Mouse (Mus musculus): Measurements from ENCODE around the gene Upp2. TPM values are rescaled to one million over a fixed set of nuclear protein-coding genes. Genes with fewer than 3 reads are reported as not detected.

Upp2 gene
- polyA plus RNA-seq (2012; ENCODE audit: insufficient read depth, insufficient read length, missing spikeins): 3.5 and 6.7 TPM in 2 replicates

DNA sequence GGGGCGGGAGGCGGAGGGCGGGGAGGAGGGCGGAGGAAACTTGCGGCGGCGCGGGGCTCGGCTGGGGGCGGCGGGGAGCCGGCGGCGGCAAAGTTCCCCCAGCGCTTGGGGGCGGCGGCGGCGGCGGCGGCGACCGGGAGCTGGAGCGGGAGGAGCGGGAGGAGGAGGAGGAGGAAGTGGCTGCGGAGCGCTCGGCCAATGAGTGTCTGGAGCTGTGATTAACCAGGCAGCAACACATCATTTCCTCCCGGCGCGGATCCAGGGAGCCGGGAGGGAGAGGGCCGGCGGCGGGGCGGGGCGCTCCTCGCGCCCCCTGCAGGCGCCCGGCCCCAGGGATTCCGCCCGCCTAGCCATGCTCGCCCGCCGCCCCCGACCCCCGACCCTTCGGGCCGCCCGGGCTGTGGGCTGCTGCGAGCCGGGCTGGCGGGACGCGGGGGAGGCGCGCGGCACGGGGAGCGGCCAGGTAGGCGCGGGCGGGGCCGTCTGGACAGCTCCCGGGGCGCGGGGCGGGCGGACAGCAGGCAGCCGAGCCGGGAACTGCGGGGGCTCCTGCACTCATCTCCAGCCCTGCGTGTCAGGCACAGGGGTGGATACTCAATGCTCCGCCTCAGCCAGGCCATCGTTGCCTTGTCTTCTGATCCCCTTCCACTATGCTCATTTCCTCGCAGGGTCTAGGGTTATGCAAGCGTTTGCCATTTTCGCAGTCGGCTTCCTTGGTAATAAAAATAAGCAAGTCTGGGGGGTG, at the start of gene Upp2, which contains the start of gene Acvr1:
Upp2 (plus strand) TSS at position 233 of the 745 bp plus-strand sequence.
Acvr1 (minus strand) TSS at position 92 of the 745 bp plus-strand sequence.
- H3K4me3 ChIP-seq (ENCODE audit: insufficient read depth, low read length): peak within 1 kb of the TSS; percentile 96
- TF ChIP-seq CTCF (IDR thresholded peaks at IDR 0.05; ENCODE audit: low read depth, low read length): no peak

DNA sequence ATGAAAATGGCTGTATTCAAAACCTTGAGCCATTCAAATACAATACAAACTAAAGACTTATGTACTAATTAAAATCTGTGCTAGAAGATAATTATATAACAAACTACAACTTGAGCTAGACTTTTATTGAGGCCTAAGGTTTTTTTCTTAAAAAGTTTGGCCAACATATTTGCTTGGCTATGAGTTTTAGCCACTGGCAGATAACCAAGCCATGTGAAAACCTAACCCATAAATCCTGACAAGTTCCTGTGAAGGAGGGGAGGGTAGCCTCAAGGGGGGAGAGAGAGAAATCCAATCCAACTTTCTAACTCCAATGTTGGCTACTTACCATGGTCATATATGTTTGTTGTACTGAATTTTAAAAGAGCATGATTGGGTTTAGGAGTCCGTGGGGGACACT, 48.6 kb upstream of the Upp2 start:
- H3K4me3 ChIP-seq (ENCODE audit: insufficient read depth, low read length): no peak overlapping the region
- TF ChIP-seq CTCF (IDR thresholded peaks at IDR 0.05; ENCODE audit: low read depth, low read length): no peak
- H3K4me1 ChIP-seq (ENCODE audit: control insufficient read depth, insufficient read depth, low read length): no peaks in the 10 kb centered on the region
- H3K27ac ChIP-seq (ENCODE audit: insufficient read depth, low read depth, low read length): no peak overlapping the region

More for the DNA sequence above, at the start of gene Upp2, which contains the start of gene Acvr1:
- Histone ChIP-seq H3K4me1 (ENCODE audit: control insufficient read depth, insufficient read depth, low read length) (peaks cover 24% of the 10 kb centered on the region), H3K27ac (ENCODE audit: insufficient read depth, low read depth, low read length) (peak within 1 kb of the TSS; percentile 62)

DNA sequence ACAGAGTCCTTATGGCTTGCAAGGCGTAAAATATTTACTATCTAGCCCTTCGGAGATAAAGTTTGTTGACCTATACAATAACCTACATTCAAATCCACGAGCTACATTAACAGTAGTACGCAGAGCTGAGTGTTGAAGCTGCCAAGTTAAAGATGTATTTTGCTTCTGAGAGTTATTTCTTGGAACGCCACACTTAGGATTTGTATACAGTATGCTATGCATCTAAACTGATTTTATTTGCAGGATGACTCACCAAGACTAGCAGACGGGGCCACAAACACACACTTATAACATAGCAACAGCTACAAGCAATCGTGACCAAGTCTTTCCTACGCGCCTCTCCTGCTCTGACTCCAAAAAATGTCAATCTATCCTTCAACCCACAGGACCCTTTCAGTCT, 46.4 kb upstream of the Upp2 start:
- Histone ChIP-seq H3K27ac (ENCODE audit: insufficient read depth, low read depth, low read length) (no peak overlapping the region), H3K4me1 (ENCODE audit: control insufficient read depth, insufficient read depth, low read length) (no peaks in the 10 kb centered on the region), H3K4me3 (ENCODE audit: insufficient read depth, low read length) (no peak overlapping the region)
- TF ChIP-seq POLR2A (IDR thresholded peaks at IDR 0.05; ENCODE audit: borderline replicate concordance, low read depth, low read length): no peak
- TF ChIP-seq CTCF (IDR thresholded peaks at IDR 0.05; ENCODE audit: low read depth, low read length): no peak

GRCm38 (mm10) chr2:58521621-58522020, 45.5 kb upstream of the Upp2 start:
- TF ChIP-seq CTCF (IDR thresholded peaks at IDR 0.05; ENCODE audit: low read depth, low read length) (no peak), POLR2A (IDR thresholded peaks at IDR 0.05; ENCODE audit: borderline replicate concordance, low read depth, low read length) (no peak)
- Histone ChIP-seq H3K27ac (ENCODE audit: insufficient read depth, low read depth, low read length) (no peak overlapping the region), H3K4me1 (ENCODE audit: control insufficient read depth, insufficient read depth, low read length) (no peaks in the 10 kb centered on the region)

DNA sequence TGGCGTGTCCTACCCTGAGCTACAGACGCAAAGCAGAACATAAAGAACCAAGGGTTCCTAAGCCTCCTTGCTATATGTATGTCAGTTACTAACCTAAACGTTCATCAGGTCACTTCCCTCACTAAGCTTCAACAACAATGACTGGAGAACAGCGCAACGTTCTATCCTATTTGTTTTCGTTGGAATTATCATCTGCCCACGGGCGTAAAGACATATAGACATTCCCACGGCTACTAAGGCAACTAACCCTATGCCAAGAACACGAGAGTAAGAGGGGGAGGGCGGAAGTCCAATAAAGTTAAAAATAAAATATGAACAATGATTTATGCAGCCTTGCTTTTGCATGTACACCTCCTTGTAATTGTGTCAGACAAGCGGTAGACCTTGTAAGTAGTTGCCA, 44.0 kb upstream of the Upp2 start:
- Histone ChIP-seq H3K27ac (ENCODE audit: insufficient read depth, low read depth, low read length) (no peak overlapping the region), H3K4me3 (ENCODE audit: insufficient read depth, low read length) (no peak overlapping the region), H3K4me1 (ENCODE audit: control insufficient read depth, insufficient read depth, low read length) (no peaks in the 10 kb centered on the region)
- TF ChIP-seq CTCF (IDR thresholded peaks at IDR 0.05; ENCODE audit: low read depth, low read length) (no peak), POLR2A (IDR thresholded peaks at IDR 0.05; ENCODE audit: borderline replicate concordance, low read depth, low read length) (no peak)

More at GRCm38 (mm10) chr2:58521621-58522020, 45.5 kb upstream of the Upp2 start:
- H3K4me3 ChIP-seq (ENCODE audit: insufficient read depth, low read length): no peak overlapping the region

DNA sequence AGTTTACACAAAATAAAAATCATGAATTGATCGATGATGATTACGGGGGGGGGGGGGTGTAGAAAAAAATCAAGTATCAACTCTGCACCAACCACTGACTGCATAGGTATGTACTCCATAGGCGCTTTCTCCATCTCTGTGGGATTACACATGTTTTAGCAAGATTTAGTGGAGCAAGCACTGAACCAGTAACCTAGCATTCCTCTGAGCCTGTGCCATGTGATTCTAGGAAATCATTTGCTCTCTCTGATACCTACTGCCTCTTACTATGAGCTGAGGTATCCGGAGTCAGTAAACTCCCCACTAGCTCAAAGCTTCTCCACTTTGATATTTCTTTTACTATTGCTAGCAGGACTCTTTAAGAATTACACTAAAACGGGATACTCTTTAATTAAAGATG, 43.2 kb upstream of the Upp2 start:
- no peaks in the 10 kb centered on the region for H3K4me1 ChIP-seq (ENCODE audit: control insufficient read depth, insufficient read depth, low read length)
- no peak overlapping the region for H3K4me3 ChIP-seq (ENCODE audit: insufficient read depth, low read length)
- no peak overlapping the region for H3K27ac ChIP-seq (ENCODE audit: insufficient read depth, low read depth, low read length)
- TF ChIP-seq CTCF (IDR thresholded peaks at IDR 0.05; ENCODE audit: low read depth, low read length): no peak
- no peak for TF ChIP-seq POLR2A (IDR thresholded peaks at IDR 0.05; ENCODE audit: borderline replicate concordance, low read depth, low read length)

DNA sequence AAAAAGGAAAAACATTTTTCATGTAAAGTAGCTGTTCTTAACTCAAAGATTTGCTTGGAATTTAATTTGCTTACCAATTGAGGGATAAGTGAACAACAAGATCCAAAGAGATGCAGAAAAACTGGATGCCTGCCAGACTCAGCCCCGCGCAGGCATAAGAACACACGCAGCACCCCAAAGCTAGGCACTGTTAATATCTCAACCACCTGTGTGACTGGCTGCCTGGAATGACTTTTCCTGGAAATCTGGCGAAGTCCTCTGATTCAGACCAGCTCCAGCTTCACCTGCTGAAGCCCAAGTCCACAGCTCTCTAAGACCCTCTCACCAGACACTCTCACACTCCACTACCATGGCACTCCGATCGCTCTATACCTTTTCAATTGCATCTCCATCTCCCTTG, 42.7 kb upstream of the Upp2 start:
- H3K4me1 ChIP-seq (ENCODE audit: control insufficient read depth, insufficient read depth, low read length): peaks cover 2% of the 10 kb centered on the region; the same call in 1 of the 2 replicates
- H3K27ac ChIP-seq (ENCODE audit: insufficient read depth, low read depth, low read length): no peak overlapping the region

GRCm38 (mm10) chr2:58527786-58528185, 39.3 kb upstream of the Upp2 start:
- Histone ChIP-seq H3K27ac (ENCODE audit: insufficient read depth, low read depth, low read length) (no peak overlapping the region), H3K4me3 (ENCODE audit: insufficient read depth, low read length) (no peak overlapping the region), H3K4me1 (ENCODE audit: control insufficient read depth, insufficient read depth, low read length) (peaks cover 14% of the 10 kb centered on the region)
- TF ChIP-seq POLR2A (IDR thresholded peaks at IDR 0.05; ENCODE audit: borderline replicate concordance, low read depth, low read length) (no peak), CTCF (IDR thresholded peaks at IDR 0.05; ENCODE audit: low read depth, low read length) (no peak)

More for the DNA sequence above, 42.7 kb upstream of the Upp2 start:
- TF ChIP-seq CTCF (IDR thresholded peaks at IDR 0.05; ENCODE audit: low read depth, low read length) (no peak), POLR2A (IDR thresholded peaks at IDR 0.05; ENCODE audit: borderline replicate concordance, low read depth, low read length) (no peak)
- no peak overlapping the region for H3K4me3 ChIP-seq (ENCODE audit: insufficient read depth, low read length)

DNA sequence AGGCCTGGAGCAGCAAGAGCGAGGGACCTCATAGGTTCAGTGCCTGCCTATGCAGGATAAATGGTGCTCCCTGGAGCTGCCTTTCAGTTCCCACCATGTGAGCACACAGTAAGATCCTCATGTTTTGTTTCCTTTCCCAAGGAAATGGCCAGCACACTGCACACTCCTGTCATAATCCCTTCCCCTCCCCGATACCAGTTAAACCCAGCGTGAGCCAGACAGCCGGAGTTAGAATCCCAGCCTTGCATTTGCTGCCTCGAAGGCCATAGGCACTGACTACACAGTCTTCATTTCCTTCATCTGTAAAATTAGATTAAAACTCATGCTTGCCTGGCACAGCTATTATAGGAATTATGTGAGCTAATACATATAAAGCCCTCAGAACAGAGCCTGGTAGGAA, 37.7 kb upstream of the Upp2 start:
- H3K4me3 ChIP-seq (ENCODE audit: insufficient read depth, low read length): no peak overlapping the region
- no peak overlapping the region for H3K27ac ChIP-seq (ENCODE audit: insufficient read depth, low read depth, low read length)
- TF ChIP-seq POLR2A (IDR thresholded peaks at IDR 0.05; ENCODE audit: borderline replicate concordance, low read depth, low read length): no peak
- no peak for TF ChIP-seq CTCF (IDR thresholded peaks at IDR 0.05; ENCODE audit: low read depth, low read length)
- H3K4me1 ChIP-seq (ENCODE audit: control insufficient read depth, insufficient read depth, low read length): peaks cover 24% of the 10 kb centered on the region

GRCm38 (mm10) chr2:58529860-58530440, 37.1 kb upstream of the Upp2 start:
- TF ChIP-seq CTCF (IDR thresholded peaks at IDR 0.05; ENCODE audit: low read depth, low read length) (no peak), POLR2A (IDR thresholded peaks at IDR 0.05; ENCODE audit: borderline replicate concordance, low read depth, low read length) (no peak)
- no peak overlapping the region for H3K27ac ChIP-seq (ENCODE audit: insufficient read depth, low read depth, low read length)
- H3K4me1 ChIP-seq (ENCODE audit: control insufficient read depth, insufficient read depth, low read length): peaks cover 29% of the 10 kb centered on the region
- H3K4me3 ChIP-seq (ENCODE audit: insufficient read depth, low read length): no peak overlapping the region

Data from bone marrow macrophage, adult 2 months (primary cell).